Mouse (Mus musculus): ENCODE data around the gene Letmd1. TPM values are rescaled to one million over a fixed set of nuclear protein-coding genes. Genes with fewer than 3 reads are reported as not detected.

Letmd1 gene
- polyA plus RNA-seq, 1 experiment from 2014 or later, result 25.8 TPM

- no peak for ATAC-seq (ENCODE audit: insufficient read depth, low FRiP score)
- no peak overlapping the region for H3K27ac ChIP-seq (ENCODE audit: low read length)
- H3K4me2 ChIP-seq (ENCODE audit: low read depth, low read length), result no peak overlapping the region
- no peaks in the 10 kb centered on the region for H3K27me3 ChIP-seq (ENCODE audit: control insufficient read depth, insufficient read depth, low read length)
- 68% methylated on average over 9 of the region's 9 CpGs for WGBS
- no peaks in the 10 kb centered on the region for H3K9me3 ChIP-seq (replicated peaks; ENCODE audit: control insufficient read depth, low read length)
- no peaks in the 10 kb centered on the region for H3K36me3 ChIP-seq (ENCODE audit: control insufficient read depth, insufficient read depth, low read length)
- no peak overlapping the region for H3K4me3 ChIP-seq (replicated peaks; ENCODE audit: low read length)
- no peak overlapping the region for H3K9ac ChIP-seq (ENCODE audit: low read length)
- no peaks in the 10 kb centered on the region for H3K4me1 ChIP-seq (ENCODE audit: control insufficient read depth, insufficient read depth, low read length)
Observed at GRCm38 (mm10) chr15:100461646-100462045, 7.2 kb upstream of the Letmd1 start.

GRCm38 (mm10) chr15:100462086-100462485, 6.7 kb upstream of the Letmd1 start:
- H3K9ac ChIP-seq (ENCODE audit: low read length), result no peak overlapping the region
- H3K9me3 ChIP-seq (replicated peaks; ENCODE audit: control insufficient read depth, low read length), result no peaks in the 10 kb centered on the region
- no peak overlapping the region for H3K27ac ChIP-seq (ENCODE audit: low read length)
- ATAC-seq (ENCODE audit: insufficient read depth, low FRiP score), result no peak
- no peak overlapping the region for H3K4me2 ChIP-seq (ENCODE audit: low read depth, low read length)
- no peaks in the 10 kb centered on the region for H3K4me1 ChIP-seq (ENCODE audit: control insufficient read depth, insufficient read depth, low read length)
- WGBS, result 78% methylated on average over 5 of the region's 5 CpGs
- no peaks in the 10 kb centered on the region for H3K27me3 ChIP-seq (ENCODE audit: control insufficient read depth, insufficient read depth, low read length)
- H3K36me3 ChIP-seq (ENCODE audit: control insufficient read depth, insufficient read depth, low read length), result no peaks in the 10 kb centered on the region
- no peak overlapping the region for H3K4me3 ChIP-seq (replicated peaks; ENCODE audit: low read length)

GRCm38 (mm10) chr15:100463712-100464111, 5.1 kb upstream of the Letmd1 start:
- no peak overlapping the region for H3K9ac ChIP-seq (ENCODE audit: low read length)
- no peak for ATAC-seq (ENCODE audit: insufficient read depth, low FRiP score)
- no peaks in the 10 kb centered on the region for H3K9me3 ChIP-seq (replicated peaks; ENCODE audit: control insufficient read depth, low read length)
- H3K27ac ChIP-seq (ENCODE audit: low read length), result no peak overlapping the region
- no peaks in the 10 kb centered on the region for H3K36me3 ChIP-seq (ENCODE audit: control insufficient read depth, insufficient read depth, low read length)
- H3K4me1 ChIP-seq (ENCODE audit: control insufficient read depth, insufficient read depth, low read length), result peaks cover 10% of the 10 kb centered on the region; the same call in 1 of the 2 replicates
- H3K27me3 ChIP-seq (ENCODE audit: control insufficient read depth, insufficient read depth, low read length), result no peaks in the 10 kb centered on the region
- no peak overlapping the region for H3K4me2 ChIP-seq (ENCODE audit: low read depth, low read length)
- WGBS, result 28% methylated on average over 6 of the region's 6 CpGs
- H3K4me3 ChIP-seq (replicated peaks; ENCODE audit: low read length), result no peak overlapping the region

- 55% methylated on average over 2 of the region's 2 CpGs for WGBS
Observed at GRCm38 (mm10) chr15:100465432-100465831, 3.4 kb upstream of the Letmd1 start.

GRCm38 (mm10) chr15:100467738-100468137, 1.1 kb upstream of the Letmd1 start:
- H3K4me2 ChIP-seq (ENCODE audit: low read depth, low read length), result peak overlapping the region; percentile 97
- H3K4me3 ChIP-seq (replicated peaks; ENCODE audit: low read length), result peak overlapping the region; percentile 67
- no peak for ATAC-seq (ENCODE audit: insufficient read depth, low FRiP score)

More at GRCm38 (mm10) chr15:100465432-100465831, 3.4 kb upstream of the Letmd1 start:
- Histone ChIP-seq H3K4me3 (replicated peaks; ENCODE audit: low read length) (no peak overlapping the region), H3K4me1 (ENCODE audit: control insufficient read depth, insufficient read depth, low read length) (peaks cover 19% of the 10 kb centered on the region), H3K27ac (ENCODE audit: low read length) (no peak overlapping the region), H3K9me3 (replicated peaks; ENCODE audit: control insufficient read depth, low read length) (no peaks in the 10 kb centered on the region), H3K4me2 (ENCODE audit: low read depth, low read length) (no peak overlapping the region), H3K9ac (ENCODE audit: low read length) (no peak overlapping the region), H3K36me3 (ENCODE audit: control insufficient read depth, insufficient read depth, low read length) (no peaks in the 10 kb centered on the region), H3K27me3 (ENCODE audit: control insufficient read depth, insufficient read depth, low read length) (no peaks in the 10 kb centered on the region)
- no peak for ATAC-seq (ENCODE audit: insufficient read depth, low FRiP score)

GRCm38 (mm10) chr15:100469189-100469545, 344 bp downstream of the Letmd1 start:
- Histone ChIP-seq H3K27ac (ENCODE audit: low read length) (peak overlapping the region; percentile 73), H3K4me1 (ENCODE audit: control insufficient read depth, insufficient read depth, low read length) (peaks cover 19% of the 10 kb centered on the region), H3K9ac (ENCODE audit: low read length) (peak overlapping the region; percentile 90), H3K4me3 (replicated peaks; ENCODE audit: low read length) (peak overlapping the region; percentile 67), H3K4me2 (ENCODE audit: low read depth, low read length) (peak overlapping the region; percentile 97), H3K9me3 (replicated peaks; ENCODE audit: control insufficient read depth, low read length) (no peaks in the 10 kb centered on the region), H3K27me3 (ENCODE audit: control insufficient read depth, insufficient read depth, low read length) (no peaks in the 10 kb centered on the region), H3K36me3 (ENCODE audit: control insufficient read depth, insufficient read depth, low read length) (0 out of 2 replicates have a peak, but pooled peaks cover 3% of the 10 kb centered on the region)
- ATAC-seq (ENCODE audit: insufficient read depth, low FRiP score), result no peak
- under 1% methylated on average over 19 of the region's 19 CpGs for WGBS

More at GRCm38 (mm10) chr15:100467738-100468137, 1.1 kb upstream of the Letmd1 start:
- Histone ChIP-seq H3K27me3 (ENCODE audit: control insufficient read depth, insufficient read depth, low read length) (no peaks in the 10 kb centered on the region), H3K4me1 (ENCODE audit: control insufficient read depth, insufficient read depth, low read length) (peaks cover 19% of the 10 kb centered on the region), H3K9ac (ENCODE audit: low read length) (peak overlapping the region; percentile 90; the same call in 1 of the 2 replicates), H3K36me3 (ENCODE audit: control insufficient read depth, insufficient read depth, low read length) (0 out of 2 replicates have a peak, but pooled peaks cover 3% of the 10 kb centered on the region), H3K9me3 (replicated peaks; ENCODE audit: control insufficient read depth, low read length) (no peaks in the 10 kb centered on the region), H3K27ac (ENCODE audit: low read length) (no peak overlapping the region)
- WGBS, result 42% methylated on average over 8 of the region's 8 CpGs

- ATAC-seq (ENCODE audit: insufficient read depth, low FRiP score), result no peak
- Histone ChIP-seq H3K4me1 (ENCODE audit: control insufficient read depth, insufficient read depth, low read length) (peaks cover 19% of the 10 kb centered on the region), H3K9me3 (replicated peaks; ENCODE audit: control insufficient read depth, low read length) (no peaks in the 10 kb centered on the region), H3K4me2 (ENCODE audit: low read depth, low read length) (peak overlapping the region; percentile 97), H3K27ac (ENCODE audit: low read length) (no peak overlapping the region), H3K36me3 (ENCODE audit: control insufficient read depth, insufficient read depth, low read length) (peaks cover 3% of the 10 kb centered on the region; the same call in 1 of the 2 replicates), H3K9ac (ENCODE audit: low read length) (peak overlapping the region; percentile 90; the same call in 1 of the 2 replicates), H3K4me3 (replicated peaks; ENCODE audit: low read length) (peak overlapping the region; percentile 67), H3K27me3 (ENCODE audit: control insufficient read depth, insufficient read depth, low read length) (no peaks in the 10 kb centered on the region)
- 51% methylated on average over 10 of the region's 10 CpGs for WGBS
Observed at GRCm38 (mm10) chr15:100470037-100470436, 1.2 kb downstream of the Letmd1 start.

GRCm38 (mm10) chr15:100473926-100474503, 5.2 kb downstream of the Letmd1 start:
- 54% methylated on average over 7 of the region's 7 CpGs for WGBS
- peaks cover 9% of the 10 kb centered on the region for H3K4me1 ChIP-seq (ENCODE audit: control insufficient read depth, insufficient read depth, low read length)
- H3K4me2 ChIP-seq (ENCODE audit: low read depth, low read length), result no peak overlapping the region
- no peaks in the 10 kb centered on the region for H3K27me3 ChIP-seq (ENCODE audit: control insufficient read depth, insufficient read depth, low read length)
- H3K9me3 ChIP-seq (replicated peaks; ENCODE audit: control insufficient read depth, low read length), result no peaks in the 10 kb centered on the region
- peaks cover 8% of the 10 kb centered on the region; the same call in 1 of the 2 replicates for H3K36me3 ChIP-seq (ENCODE audit: control insufficient read depth, insufficient read depth, low read length)
- no peak overlapping the region for H3K9ac ChIP-seq (ENCODE audit: low read length)
- no peak for ATAC-seq (ENCODE audit: insufficient read depth, low FRiP score)
- no peak overlapping the region for H3K4me3 ChIP-seq (replicated peaks; ENCODE audit: low read length)
- no peak overlapping the region for H3K27ac ChIP-seq (ENCODE audit: low read length)

- ATAC-seq (ENCODE audit: insufficient read depth, low FRiP score), result no peak
- Histone ChIP-seq H3K27ac (ENCODE audit: low read length) (no peak overlapping the region), H3K9me3 (replicated peaks; ENCODE audit: control insufficient read depth, low read length) (no peaks in the 10 kb centered on the region), H3K4me2 (ENCODE audit: low read depth, low read length) (no peak overlapping the region), H3K4me1 (ENCODE audit: control insufficient read depth, insufficient read depth, low read length) (no peaks in the 10 kb centered on the region), H3K36me3 (ENCODE audit: control insufficient read depth, insufficient read depth, low read length) (peaks cover 5% of the 10 kb centered on the region; the same call in 1 of the 2 replicates), H3K4me3 (replicated peaks; ENCODE audit: low read length) (no peak overlapping the region), H3K9ac (ENCODE audit: low read length) (no peak overlapping the region), H3K27me3 (ENCODE audit: control insufficient read depth, insufficient read depth, low read length) (no peaks in the 10 kb centered on the region)
- WGBS, result 78% methylated on average over 10 of the region's 10 CpGs
Observed at GRCm38 (mm10) chr15:100478351-100478750, 9.5 kb downstream of the Letmd1 start.

Measured in stomach, embryonic 16.5 days (tissue).